Mouse (Mus musculus): ENCODE measurements around the gene Nanos3. TPM values are rescaled to one million over a fixed set of nuclear protein-coding genes. Genes with fewer than 3 reads are reported as not detected.

The Nanos3 gene
- total and polyA plus RNA-seq, 2 experiments = not detected

DNA sequence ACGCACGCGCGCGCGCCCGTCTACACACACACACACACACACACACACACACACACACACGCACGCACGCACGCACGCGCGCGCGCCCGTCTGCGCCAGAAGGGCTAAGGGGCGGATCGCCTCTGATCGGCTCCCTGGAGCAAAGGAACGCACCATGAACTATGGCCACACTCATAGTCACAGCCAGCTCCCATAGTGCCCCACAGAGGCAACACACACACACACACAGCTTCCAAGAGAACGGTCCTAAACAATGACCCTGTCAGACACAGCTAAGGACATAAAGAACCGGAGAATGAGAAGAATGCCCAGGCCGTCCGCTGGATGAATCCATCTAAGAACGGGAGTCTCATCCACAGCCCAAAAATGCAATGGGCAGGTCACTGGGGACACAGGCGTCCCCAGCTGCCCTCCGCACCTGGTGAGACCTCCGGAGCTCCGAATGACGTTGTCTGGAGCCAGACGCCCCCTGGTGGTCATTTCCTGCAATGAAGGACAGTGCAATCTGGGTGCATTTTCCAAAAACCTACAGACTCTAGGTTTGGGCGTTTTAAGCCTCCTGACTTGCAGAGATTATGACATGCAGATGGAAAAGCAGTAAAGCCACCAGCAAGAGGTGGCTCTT, 25.3 kb upstream of the Nanos3 start:
- peaks cover 4% of the 10 kb centered on the region; the same call in 1 of the 2 replicates for H3K36me3 ChIP-seq (ENCODE audit: control insufficient read depth, insufficient read depth, low read length)
- H3K9ac ChIP-seq (ENCODE audit: low read depth, low read length) = no peak overlapping the region
- no peak for TF ChIP-seq POLR2A (IDR thresholded peaks at IDR 0.05; ENCODE audit: extremely low read depth, insufficient read depth, low read length)
- peak; percentile 84 for TF ChIP-seq CTCF (IDR thresholded peaks at IDR 0.05; ENCODE audit: low read depth, low read length)
- DNase-seq (ENCODE audit: extremely low read depth, low read depth, low spot score) = no peak
- H3K4me1 ChIP-seq (ENCODE audit: control insufficient read depth, insufficient read depth, low read length) = 0 out of 2 replicates have a peak, but pooled peaks cover 2% of the 10 kb centered on the region
- H3K4me3 ChIP-seq (ENCODE audit: insufficient read depth, low read depth, low read length) = no peak overlapping the region
- no peaks in the 10 kb centered on the region for H3K27me3 ChIP-seq (ENCODE audit: control insufficient read depth, insufficient read depth, low read length)
- H3K27ac ChIP-seq (replicated peaks; ENCODE audit: insufficient read depth, low read depth, low read length) = no peak overlapping the region
- WGBS = 57% methylated on average over 34 of the region's 34 CpGs
- no peaks in the 10 kb centered on the region for H3K79me2 ChIP-seq (ENCODE audit: control insufficient read depth, insufficient read depth, low read length)

DNA sequence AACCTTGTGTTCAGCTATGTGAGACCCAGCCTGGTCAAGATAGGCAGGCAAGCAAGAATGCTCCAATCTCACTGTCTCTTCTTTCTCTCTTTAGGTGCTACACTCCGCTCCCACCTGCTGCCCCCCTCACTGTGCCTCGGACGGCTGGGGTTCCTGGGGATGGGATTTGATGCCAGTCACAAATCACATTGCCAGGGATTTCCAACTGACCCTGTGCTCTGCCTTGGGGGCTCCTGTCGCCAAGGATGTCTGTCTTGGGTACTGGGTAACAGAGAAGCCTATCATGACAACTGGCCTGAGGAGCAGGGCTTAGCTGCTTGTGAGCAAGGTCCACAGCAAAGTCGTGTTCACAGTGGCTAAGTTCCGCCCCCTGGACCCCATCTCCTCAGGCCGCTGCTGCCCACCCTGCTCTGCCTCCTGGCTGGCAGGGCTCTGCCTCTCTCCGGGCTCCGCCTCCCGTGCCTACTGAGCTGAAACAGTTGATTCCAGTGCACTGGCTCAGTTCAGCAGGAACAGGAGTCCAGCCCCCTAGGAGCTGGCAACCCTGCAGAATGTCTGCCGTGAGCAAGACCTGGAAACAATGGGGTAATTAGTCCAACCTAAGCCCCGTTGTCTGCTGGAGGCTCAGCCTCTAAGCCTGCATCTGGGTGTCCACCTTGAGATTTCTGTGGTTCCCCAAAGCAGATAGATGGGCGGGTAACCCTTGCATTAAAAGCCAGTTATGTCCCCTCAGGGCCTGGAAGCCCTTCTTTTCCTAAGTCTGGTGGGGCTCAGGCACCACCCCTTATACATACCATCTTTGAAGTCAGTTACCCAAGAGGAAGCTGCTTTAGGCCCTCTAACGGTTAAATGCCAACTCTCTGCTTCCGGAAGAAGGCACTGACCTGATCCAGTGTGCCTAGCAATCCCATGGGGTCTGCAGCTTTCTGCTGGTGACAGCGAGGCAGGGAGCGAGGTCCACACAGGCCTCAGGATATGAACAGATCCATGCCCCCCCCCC, 23.7 kb upstream of the Nanos3 start:
- no peak overlapping the region for H3K9ac ChIP-seq (ENCODE audit: low read depth, low read length)
- H3K79me2 ChIP-seq (ENCODE audit: control insufficient read depth, insufficient read depth, low read length) = no peaks in the 10 kb centered on the region
- H3K27ac ChIP-seq (replicated peaks; ENCODE audit: insufficient read depth, low read depth, low read length) = no peak overlapping the region
- no peak overlapping the region for H3K4me3 ChIP-seq (ENCODE audit: insufficient read depth, low read depth, low read length)
- H3K36me3 ChIP-seq (ENCODE audit: control insufficient read depth, insufficient read depth, low read length) = peaks cover 4% of the 10 kb centered on the region; the same call in 1 of the 2 replicates
- WGBS = 78% methylated on average over 17 of the region's 17 CpGs
- no peaks in the 10 kb centered on the region for H3K27me3 ChIP-seq (ENCODE audit: control insufficient read depth, insufficient read depth, low read length)
- DNase-seq (ENCODE audit: extremely low read depth, low read depth, low spot score) = no peak
- TF ChIP-seq POLR2A (IDR thresholded peaks at IDR 0.05; ENCODE audit: extremely low read depth, insufficient read depth, low read length) = no peak
- TF ChIP-seq CTCF (IDR thresholded peaks at IDR 0.05; ENCODE audit: low read depth, low read length) = no peak
- H3K4me1 ChIP-seq (ENCODE audit: control insufficient read depth, insufficient read depth, low read length) = 0 out of 2 replicates have a peak, but pooled peaks cover 2% of the 10 kb centered on the region

GRCm38 (mm10) chr8:84207811-84208210, 22.8 kb upstream of the Nanos3 start:
- peaks cover under 1% of the 10 kb centered on the region; the same call in 1 of the 2 replicates for H3K36me3 ChIP-seq (ENCODE audit: control insufficient read depth, insufficient read depth, low read length)
- 60% methylated on average over 7 of the region's 7 CpGs for WGBS
- H3K79me2 ChIP-seq (ENCODE audit: control insufficient read depth, insufficient read depth, low read length) = no peaks in the 10 kb centered on the region
- peak overlapping the region; percentile 18; the same call in 1 of the 2 replicates for H3K27ac ChIP-seq (replicated peaks; ENCODE audit: insufficient read depth, low read depth, low read length)
- TF ChIP-seq POLR2A (IDR thresholded peaks at IDR 0.05; ENCODE audit: extremely low read depth, insufficient read depth, low read length) (0 out of 2 replicates have a peak, but pooled peaks have one; percentile 3), CTCF (IDR thresholded peaks at IDR 0.05; ENCODE audit: low read depth, low read length) (no peak)
- peak; percentile 28 for DNase-seq (ENCODE audit: extremely low read depth, low read depth, low spot score)
- peak overlapping the region; percentile 12 for H3K9ac ChIP-seq (ENCODE audit: low read depth, low read length)
- 0 out of 2 replicates have a peak, but pooled peaks cover 2% of the 10 kb centered on the region for H3K4me1 ChIP-seq (ENCODE audit: control insufficient read depth, insufficient read depth, low read length)
- no peaks in the 10 kb centered on the region for H3K27me3 ChIP-seq (ENCODE audit: control insufficient read depth, insufficient read depth, low read length)
- peak overlapping the region; percentile 6; the same call in 1 of the 2 replicates for H3K4me3 ChIP-seq (ENCODE audit: insufficient read depth, low read depth, low read length)

- TF ChIP-seq POLR2A (IDR thresholded peaks at IDR 0.05; ENCODE audit: extremely low read depth, insufficient read depth, low read length) (no peak), CTCF (IDR thresholded peaks at IDR 0.05; ENCODE audit: low read depth, low read length) (no peak)
- 83% methylated on average over 3 of the region's 3 CpGs for WGBS
These were observed 21.6 kb upstream of the Nanos3 start for GRCm38 (mm10) chr8:84206666-84207065.

GRCm38 (mm10) chr8:84205073-84205472, 20.1 kb upstream of the Nanos3 start:
- TF ChIP-seq POLR2A (IDR thresholded peaks at IDR 0.05; ENCODE audit: extremely low read depth, insufficient read depth, low read length) (no peak), CTCF (IDR thresholded peaks at IDR 0.05; ENCODE audit: low read depth, low read length) (no peak)
- WGBS = 94% methylated on average over 5 of the region's 5 CpGs
- Histone ChIP-seq H3K4me3 (ENCODE audit: insufficient read depth, low read depth, low read length) (no peak overlapping the region), H3K27me3 (ENCODE audit: control insufficient read depth, insufficient read depth, low read length) (no peaks in the 10 kb centered on the region), H3K79me2 (ENCODE audit: control insufficient read depth, insufficient read depth, low read length) (peaks cover 8% of the 10 kb centered on the region; the same call in 1 of the 2 replicates), H3K9ac (ENCODE audit: low read depth, low read length) (no peak overlapping the region), H3K27ac (replicated peaks; ENCODE audit: insufficient read depth, low read depth, low read length) (no peak overlapping the region), H3K4me1 (ENCODE audit: control insufficient read depth, insufficient read depth, low read length) (0 out of 2 replicates have a peak, but pooled peaks cover 2% of the 10 kb centered on the region), H3K36me3 (ENCODE audit: control insufficient read depth, insufficient read depth, low read length) (no peaks in the 10 kb centered on the region)
- no peak for DNase-seq (ENCODE audit: extremely low read depth, low read depth, low spot score)

More at GRCm38 (mm10) chr8:84206666-84207065, 21.6 kb upstream of the Nanos3 start:
- DNase-seq (ENCODE audit: extremely low read depth, low read depth, low spot score) = no peak
- H3K9ac ChIP-seq (ENCODE audit: low read depth, low read length) = no peak overlapping the region
- 0 out of 2 replicates have a peak, but pooled peaks cover 2% of the 10 kb centered on the region for H3K4me1 ChIP-seq (ENCODE audit: control insufficient read depth, insufficient read depth, low read length)
- no peaks in the 10 kb centered on the region for H3K27me3 ChIP-seq (ENCODE audit: control insufficient read depth, insufficient read depth, low read length)
- no peaks in the 10 kb centered on the region for H3K36me3 ChIP-seq (ENCODE audit: control insufficient read depth, insufficient read depth, low read length)
- H3K4me3 ChIP-seq (ENCODE audit: insufficient read depth, low read depth, low read length) = no peak overlapping the region
- peaks cover 4% of the 10 kb centered on the region; the same call in 1 of the 2 replicates for H3K79me2 ChIP-seq (ENCODE audit: control insufficient read depth, insufficient read depth, low read length)
- no peak overlapping the region for H3K27ac ChIP-seq (replicated peaks; ENCODE audit: insufficient read depth, low read depth, low read length)

Measured in liver, adult 2 months (tissue).